Mouse (Mus musculus) urinary bladder, postnatal 36 days (tissue): ENCODE results near the gene 4930513O06Rik.

ENCODE experiments used
- DNase-seq, 2 experiments: peaks; one replicate each; pipeline ENCODE4 v3.0.0; 2022; ENCODE audit warnings: low spot score in 2 of 2, mixed read lengths in 1 of 2

4930513O06Rik gene

DNA sequence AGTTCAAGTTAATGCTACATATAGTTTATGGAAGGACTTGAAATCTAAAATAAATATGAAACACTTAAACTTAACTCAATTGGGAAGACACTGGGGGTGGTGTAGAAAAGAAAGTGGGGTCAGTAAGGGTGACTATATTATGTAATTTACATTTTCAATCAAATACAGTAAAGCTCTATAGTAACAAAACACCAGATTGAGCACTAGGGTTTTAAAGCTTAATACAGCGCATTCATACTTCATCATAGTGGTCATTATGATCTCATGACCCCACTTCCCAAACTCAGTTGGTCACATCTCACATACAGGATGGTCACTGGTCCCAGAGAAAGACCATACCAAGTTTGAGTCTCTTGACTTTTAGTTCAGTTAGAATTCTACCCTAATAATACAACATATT is at the start of gene 4930513O06Rik:
TSS of gene 4930513O06Rik (plus strand) at position 301 of the 400 bp plus-strand sequence.
- no peak for DNase-seq

DNA sequence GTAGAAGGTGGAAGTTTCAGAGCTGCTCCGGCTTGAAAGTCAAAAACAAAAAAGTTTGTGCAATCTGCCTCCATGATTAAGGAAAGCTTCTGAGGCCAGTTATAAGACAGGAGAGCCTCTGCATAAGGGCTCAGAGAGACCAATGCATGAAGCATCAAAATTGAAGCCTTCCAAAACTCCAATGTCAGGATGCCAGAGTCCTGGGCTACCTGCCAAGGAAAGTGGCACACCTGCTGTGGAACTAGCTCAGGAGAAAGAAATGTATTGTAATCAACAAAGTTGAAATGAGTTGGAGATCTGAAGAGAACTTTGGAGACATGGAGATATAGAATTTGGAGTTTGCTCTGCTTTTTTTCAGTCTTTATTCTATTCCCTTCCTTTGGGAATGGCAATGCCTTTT is 48.4 kb upstream of the 4930513O06Rik start:
- DNase-seq = no peak

DNA sequence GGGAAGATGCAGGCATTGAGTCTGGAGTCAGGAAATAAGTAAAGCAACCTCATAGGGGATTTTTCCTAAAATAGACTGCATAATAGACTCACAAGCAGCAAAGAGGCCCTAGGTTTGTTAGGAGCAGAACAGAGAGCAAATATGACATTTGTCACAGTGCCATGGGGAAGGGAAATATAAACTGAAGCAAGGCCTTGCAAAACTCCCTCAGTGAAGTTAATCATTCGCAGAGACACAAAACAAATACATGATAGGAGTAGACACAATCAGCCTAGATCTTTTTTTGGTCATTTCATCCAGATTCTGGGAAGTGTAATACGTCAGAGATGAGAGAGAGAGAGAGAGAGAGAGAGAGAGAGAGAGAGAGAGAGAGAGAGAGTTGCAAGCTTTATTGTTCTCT is 46.7 kb upstream of the 4930513O06Rik start:
- DNase-seq = no peak

DNA sequence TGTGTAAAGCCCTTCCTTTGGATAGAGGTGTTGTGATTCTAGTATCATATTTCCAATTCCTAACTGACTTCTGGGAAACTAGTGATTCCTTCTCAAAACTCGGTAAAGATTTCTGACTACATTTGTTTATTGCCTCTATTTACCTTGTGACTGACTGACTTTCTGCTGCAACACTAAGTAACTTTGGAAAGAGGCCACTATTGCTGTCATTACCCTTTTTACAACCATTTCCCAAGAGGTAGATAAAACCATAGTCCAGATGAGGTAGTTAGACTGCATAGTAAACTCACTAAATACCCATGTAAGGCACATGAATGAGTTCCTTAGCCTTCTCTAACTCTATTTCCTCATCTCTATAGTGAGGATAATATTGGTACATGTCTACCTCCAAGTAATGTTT is 44.9 kb upstream of the 4930513O06Rik start:
- DNase-seq = no peak

DNA sequence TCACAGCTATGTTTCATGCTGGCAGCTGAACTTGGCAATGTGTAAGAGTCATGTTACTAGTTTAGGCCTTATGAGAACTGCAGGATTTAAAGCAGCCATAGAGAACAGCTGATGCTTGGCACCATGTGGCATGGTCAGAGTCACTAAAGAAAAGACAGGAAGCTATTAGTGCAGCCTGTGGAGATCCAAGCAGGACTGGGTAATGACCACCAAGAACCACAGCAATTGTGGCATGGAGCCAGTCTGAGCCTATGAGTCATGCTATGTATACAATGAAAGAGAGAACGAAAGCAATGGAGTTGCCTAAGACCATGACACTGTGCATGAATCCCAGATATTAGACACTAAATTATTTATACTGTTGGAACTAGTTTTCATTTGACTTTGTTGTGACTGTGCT is 34.1 kb upstream of the 4930513O06Rik start:
- DNase-seq = peak; percentile 3 to 12

DNA sequence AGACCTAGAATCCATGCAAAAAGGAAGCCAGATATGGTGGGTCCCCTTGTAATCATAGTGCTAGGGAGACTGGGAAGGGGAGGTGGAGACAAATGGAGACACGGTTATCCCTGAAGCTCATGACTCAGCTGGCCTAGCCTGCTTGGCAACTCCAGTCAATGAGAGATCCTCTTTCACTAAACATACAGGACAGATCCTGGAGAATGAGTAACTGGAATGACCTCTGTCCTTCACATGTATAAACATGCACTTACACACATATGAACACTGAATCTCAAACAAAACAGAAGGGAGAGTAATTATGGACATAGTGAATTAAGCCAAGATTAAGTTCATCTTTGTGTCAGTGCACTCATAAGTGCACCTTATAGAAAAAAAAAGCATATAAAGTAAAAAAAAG is 32.9 kb upstream of the 4930513O06Rik start:
- DNase-seq = no peak

DNA sequence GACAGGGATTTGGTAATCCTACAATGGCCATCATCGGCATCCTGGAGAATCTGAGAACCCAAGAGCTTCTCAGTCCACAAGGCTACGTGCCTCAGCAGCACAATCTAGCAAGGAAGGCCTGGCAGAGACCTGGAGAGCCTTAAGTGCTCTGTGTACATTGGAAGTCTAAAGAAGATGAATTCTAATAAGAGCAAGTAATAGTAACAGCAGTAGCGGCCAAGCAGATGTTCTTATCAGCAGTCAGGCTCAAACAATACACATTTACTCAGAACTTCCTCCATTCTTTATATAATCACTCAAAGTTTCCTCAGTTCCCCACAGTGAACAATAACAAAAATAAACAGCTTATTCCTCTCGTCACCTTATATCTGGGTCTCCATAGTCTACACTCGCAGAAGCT is 22.0 kb upstream of the 4930513O06Rik start:
- no peak for DNase-seq

DNA sequence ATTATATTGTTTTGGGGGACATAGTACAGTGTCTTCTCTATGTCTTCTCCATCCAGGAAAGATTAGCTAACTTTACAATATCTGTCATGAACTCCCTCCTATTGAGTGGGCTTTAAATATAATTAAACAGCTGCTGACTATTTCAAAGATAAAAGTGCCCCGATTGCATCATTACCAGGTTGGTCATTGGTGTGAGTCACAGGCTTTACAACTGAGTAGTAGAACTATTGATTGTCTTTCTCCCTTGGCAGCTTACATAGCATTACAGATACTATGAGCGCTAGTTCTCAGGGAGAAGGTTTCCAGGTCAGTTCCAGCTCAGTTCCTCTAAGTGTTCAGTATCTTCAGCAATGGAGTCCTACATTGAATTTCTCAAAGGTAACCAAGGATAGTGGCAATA is 7.5 kb upstream of the 4930513O06Rik start:
- DNase-seq = no peak

DNA sequence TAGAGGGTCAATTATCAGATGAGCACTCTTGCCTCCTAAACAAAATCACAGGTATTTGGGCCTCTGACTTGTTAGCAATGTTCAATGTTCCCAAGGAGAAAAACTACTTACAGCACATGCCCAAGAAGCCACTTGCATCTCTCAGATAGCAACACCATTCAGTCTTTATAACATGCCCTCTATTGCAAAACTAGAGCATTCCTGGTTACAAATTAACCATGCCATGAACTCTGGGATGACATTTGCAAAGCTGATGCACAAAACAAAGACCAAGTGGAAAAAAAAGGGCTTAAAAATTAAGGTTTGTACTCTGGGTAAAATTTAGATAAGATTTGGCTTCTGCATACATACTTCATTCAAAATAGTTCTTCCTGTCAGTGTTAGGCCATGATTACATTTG is 966 bp upstream of the 4930513O06Rik start, which contains the start of gene Serpina7:
TSS of gene Serpina7 (minus strand) at position 160 of the 400 bp plus-strand sequence.
- no peak for DNase-seq

DNA sequence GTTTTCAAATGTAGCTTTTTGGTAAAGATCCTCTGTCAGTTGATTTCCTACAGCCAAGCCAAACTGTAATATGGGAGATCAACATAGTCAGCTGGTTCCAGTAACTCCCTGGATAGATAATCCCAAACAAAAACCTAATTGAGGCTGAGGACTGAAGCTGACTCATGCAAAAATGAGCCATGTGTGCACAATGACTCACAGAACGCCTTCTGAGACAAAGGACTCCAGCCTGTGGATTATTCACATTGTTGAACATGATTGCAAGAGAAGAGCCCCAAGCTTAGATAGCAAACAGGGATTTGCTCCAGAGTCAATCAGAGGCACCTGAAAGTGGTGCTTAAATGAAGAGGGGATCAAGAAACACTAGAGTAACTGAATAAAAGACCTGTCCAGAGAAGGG is 11.2 kb downstream of the 4930513O06Rik start:
- DNase-seq = no peak

DNA sequence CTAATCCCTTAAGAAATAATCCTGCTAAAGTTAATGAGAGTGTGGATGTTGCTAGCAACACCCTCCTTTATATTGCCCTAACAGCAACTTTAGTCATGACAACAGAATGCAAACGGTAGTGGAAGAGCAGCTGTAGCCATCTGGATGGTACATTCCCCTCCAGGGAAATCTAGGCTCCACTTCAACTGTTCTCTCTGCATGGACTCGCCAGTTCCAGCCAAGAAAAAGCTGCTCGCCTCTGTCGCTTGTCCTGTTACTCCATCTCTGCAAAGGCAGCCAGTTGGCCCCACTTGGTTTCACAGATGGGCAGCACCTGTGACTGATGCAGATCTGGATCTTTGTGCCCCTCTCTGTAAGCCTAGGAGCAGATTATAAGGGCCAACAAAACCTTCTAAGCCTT is 48.0 kb downstream of the 4930513O06Rik start:
- DNase-seq = no peak
